Mouse (Mus musculus) heart, adult 2 months (tissue): ENCODE measurements around the gene Smdt1. TPM values are rescaled to one million over a fixed set of nuclear protein-coding genes. Genes with fewer than 3 reads are reported as not detected.

Experiments used
- DNase-seq, 2 experiments: peaks; one replicate each; pipeline ENCODE4 v3.0.0; 2021
- H3K27ac ChIP-seq: fragments of 200-600 bp; 2 replicates; pipeline ENCODE4 v1.8.1; 2022
- H3K27me3 ChIP-seq: fragments of 200-500 bp; 2 replicates; pipeline ENCODE4 v1.6.1; 2012; ENCODE audit warnings: mild to moderate bottlenecking, low read length, inconsistent platforms, mixed read lengths; ENCODE audit not compliant: control insufficient read depth, insufficient read depth
- H3K36me3 ChIP-seq: fragments of 200-500 bp; 2 replicates; pipeline ENCODE4 v1.6.1; 2012; ENCODE audit warnings: low read length, inconsistent platforms; ENCODE audit not compliant: control insufficient read depth, insufficient read depth
- H3K4me1 ChIP-seq: fragments of 200-500 bp; 2 replicates; pipeline ENCODE4 v1.6.1; 2011; ENCODE audit warnings: low read length; ENCODE audit not compliant: control insufficient read depth, insufficient read depth
- H3K4me3 ChIP-seq: fragments of 200-600 bp; 2 replicates; pipeline ENCODE4 v1.8.1; 2022
- H3K79me2 ChIP-seq: fragments of 200-500 bp; replicated peaks from 2 replicates; pipeline ENCODE4 v1.6.1; 2012; ENCODE audit warnings: mild to moderate bottlenecking, inconsistent platforms, low read length, moderate library complexity, mixed read lengths; ENCODE audit not compliant: control insufficient read depth, insufficient read depth
- H3K9ac ChIP-seq: fragments of 200-500 bp; 2 replicates; pipeline ENCODE4 v1.6.1; 2012; ENCODE audit warnings: low read depth, mild to moderate bottlenecking, control low read depth, inconsistent platforms, low read length, mixed read lengths
- CTCF ChIP-seq: fragments of 200-600 bp; IDR thresholded peaks from 2 replicates; pipeline ENCODE4 v1.8.1; 2022; ENCODE audit warnings: antibody characterized with exemption, mild to moderate bottlenecking, moderate library complexity
- EP300 ChIP-seq: fragments of 200-500 bp; IDR thresholded peaks from 2 replicates; pipeline ENCODE4 v1.6.1; 2011; ENCODE audit warnings: low read depth, low read length, control low read depth; ENCODE audit not compliant: insufficient read depth
- POLR2A ChIP-seq: fragments of 200-500 bp; IDR thresholded peaks from 2 replicates; pipeline ENCODE4 v1.6.1; 2011; ENCODE audit warnings: mild to moderate bottlenecking, low read depth, low read length, control low read depth; ENCODE audit not compliant: insufficient read depth
- WGBS: fragments of 180-500 bp; shearing (Covaris S2); methylation state at CpG from one replicate; pipeline ENCODE4 v1.1.7; 2018; 5-methylcytosine and 5-hydroxymethylcytosine counted together
- intact Hi-C: fragments of 180-260 bp; cut with DNase I; formaldehyde crosslinking; loops from one replicate; pipeline ENCODE4 v1.15.1; 2025
- long read RNA-seq: library from polyadenylated mRNA; stranded (forward); transcript quantifications from one replicate; pipeline ENCODE4 v2.0.0, GENCODE M21; 2021
- polyA plus RNA-seq: library from polyadenylated mRNA; depleted of rRNA; stranded (reverse); fragments of >200 nt; gene quantifications from 2 replicates; pipeline ENCODE4 v1.2.3, GENCODE M21; 2012; rRNA removed
- total RNA-seq, 2 experiments: library from RNA; stranded (reverse); gene quantifications; 2 replicates each; pipeline ENCODE4 v1.2.3; 2021

Gene Smdt1
- total RNA-seq (100 to 1,000 TPM; 183 to 202 TPM), polyA plus RNA-seq (231 and 248 TPM in 2 replicates)
- long read RNA-seq, transcript Smdt1-204 (3 exons, 597 nt), result minor isoform, 6 of 249 reads
- long read RNA-seq, transcript Smdt1-201 (3 exons, 705 nt), result major isoform, 101 of 249 reads
- long read RNA-seq, partial matches to known transcripts, result 9 of 249 reads
- long read RNA-seq, other reads (novel, unspliced or antisense), result 133 of 249 reads

DNA sequence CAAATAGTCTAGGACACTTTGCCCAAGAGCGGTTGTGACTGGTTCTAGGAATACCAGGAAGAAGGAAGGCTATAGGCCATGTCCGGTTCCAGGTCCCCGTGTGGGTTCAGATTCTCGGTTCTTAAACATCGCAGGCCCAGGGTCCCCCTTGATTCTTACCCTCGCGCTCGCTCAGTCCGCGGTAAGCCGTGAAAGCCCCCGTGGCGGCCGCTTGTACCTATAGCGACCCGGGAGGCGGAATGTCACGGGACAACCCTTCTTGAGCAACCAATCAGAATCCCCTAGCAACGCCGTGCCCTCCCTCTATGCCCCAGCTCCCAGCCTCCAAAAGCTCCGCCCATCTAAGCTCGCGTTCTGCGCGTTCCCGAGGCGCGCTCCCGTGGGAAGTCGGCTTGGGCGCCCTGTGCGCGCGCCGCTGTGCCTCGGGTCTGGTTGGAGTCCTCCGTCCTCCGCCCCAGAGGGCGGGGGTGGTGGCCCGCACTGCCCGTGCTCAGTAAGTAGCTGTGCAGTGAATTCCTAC is at the start of gene Smdt1, which contains the start of the genes Naga and Pheta2:
Gene Smdt1 (plus strand): TSS at position 367 of the 520 bp plus-strand sequence.
Gene Naga (minus strand): TSS at position 333 of the 520 bp plus-strand sequence.
Gene Pheta2 (plus strand): TSS at position 350 of the 520 bp plus-strand sequence.
- DNase-seq, result peak; percentile 98 to 99
- WGBS, result under 1% methylated on average over 41 of the region's 41 CpGs
- Histone ChIP-seq H3K79me2 (no peaks in the 10 kb centered on the region), H3K4me3 (peak within 1 kb of the TSS; percentile 72), H3K36me3 (no peaks in the 10 kb centered on the region), H3K27ac (peak within 1 kb of the TSS; percentile 81), H3K9ac (peak within 1 kb of the TSS; percentile 69), H3K4me1 (peaks cover 7% of the 10 kb centered on the region), H3K27me3 (no peaks in the 10 kb centered on the region)
- intact Hi-C loops, result loop anchor here (5.0 kb wide), 1 partner anchor 71 kb away; no protein-coding TSS in a partner anchor
- 0 out of 2 replicates have a peak, but pooled peaks have one; percentile 13 for TF ChIP-seq EP300
- peak; percentile 70 for TF ChIP-seq POLR2A
- TF ChIP-seq CTCF, result peak; percentile 42

DNA sequence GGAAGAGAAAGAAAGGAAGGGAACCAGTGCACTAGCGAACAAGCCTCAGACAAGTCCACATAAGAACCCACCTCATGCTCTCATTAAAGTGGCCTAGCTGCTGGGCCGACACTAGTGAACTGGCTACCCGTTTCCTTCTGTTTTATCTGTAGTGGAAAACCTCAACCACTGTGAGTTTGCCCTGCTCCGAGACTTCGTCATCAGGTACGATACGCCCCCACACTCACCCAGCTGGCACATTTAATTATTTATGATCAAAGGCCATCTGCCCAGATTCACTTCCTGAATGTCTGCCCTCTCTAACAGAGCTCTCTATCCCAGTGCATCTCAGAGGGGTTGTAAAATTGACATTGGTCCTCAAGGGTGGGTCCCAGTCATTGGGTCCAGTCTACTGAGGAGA is 48.5 kb upstream of the Smdt1 start:
- H3K27ac ChIP-seq, result no peak overlapping the region

DNA sequence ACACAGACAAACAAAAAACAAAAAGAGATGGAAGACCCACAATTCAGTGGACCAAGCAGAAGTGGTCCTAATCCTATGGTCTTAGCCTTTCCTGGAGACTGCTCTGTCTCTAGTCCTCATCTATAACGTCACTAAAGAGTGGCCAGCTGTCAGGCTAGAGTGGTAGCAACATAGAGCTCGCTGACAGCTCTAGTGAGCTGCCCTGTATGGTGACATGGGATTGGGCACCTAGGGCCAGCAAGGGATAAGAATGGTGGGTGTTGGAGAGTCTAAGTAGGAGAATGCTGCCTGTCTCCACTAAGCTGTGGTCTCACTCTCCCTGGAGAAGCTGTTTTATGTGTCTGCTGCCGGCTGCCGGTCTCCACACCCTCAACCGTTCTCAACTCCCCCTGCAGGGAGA is 45.9 kb upstream of the Smdt1 start:
- Histone ChIP-seq H3K4me1 (no peaks in the 10 kb centered on the region), H3K27ac (no peak overlapping the region), H3K27me3 (no peaks in the 10 kb centered on the region), H3K79me2 (no peaks in the 10 kb centered on the region), H3K9ac (no peak overlapping the region), H3K36me3 (no peaks in the 10 kb centered on the region), H3K4me3 (no peak overlapping the region)
- no peak for DNase-seq
- TF ChIP-seq POLR2A, result no peak
- TF ChIP-seq EP300, result no peak
- no peak for TF ChIP-seq CTCF
- intact Hi-C loops, result no loop called here
- 27% methylated on average over 5 of the region's 5 CpGs for WGBS

More for the DNA sequence above, 48.5 kb upstream of the Smdt1 start:
- intact Hi-C loops, result no loop called here
- no peak for DNase-seq
- no peak overlapping the region for H3K9ac ChIP-seq
- no peaks in the 10 kb centered on the region for H3K4me1 ChIP-seq
- no peak overlapping the region for H3K4me3 ChIP-seq
- no peaks in the 10 kb centered on the region for H3K79me2 ChIP-seq
- H3K36me3 ChIP-seq, result no peaks in the 10 kb centered on the region
- TF ChIP-seq EP300 (no peak), POLR2A (no peak)
- H3K27me3 ChIP-seq, result no peaks in the 10 kb centered on the region
- WGBS, result 83% methylated on average over 7 of the region's 7 CpGs

DNA sequence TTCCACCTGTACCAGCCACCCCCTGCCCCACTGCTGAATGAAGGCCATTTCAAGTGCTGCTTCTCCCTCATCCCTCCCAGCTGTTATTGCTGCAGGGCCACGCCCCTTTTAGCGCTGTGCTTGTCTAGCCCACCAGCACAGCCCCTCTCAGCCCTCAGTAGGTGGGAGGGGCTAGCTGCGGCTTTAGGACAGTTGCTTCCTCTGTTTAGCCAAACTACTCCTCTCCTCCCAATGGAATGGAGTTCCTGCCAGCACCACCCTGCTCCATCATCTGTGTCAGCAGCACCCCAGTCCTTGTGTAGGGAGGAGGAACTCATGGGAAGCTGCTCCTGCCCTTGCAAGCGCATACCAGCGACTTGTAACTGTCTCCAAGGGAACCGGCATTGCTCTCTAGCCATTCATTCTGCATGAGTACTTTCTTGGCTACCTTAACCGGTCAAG is 45.5 kb upstream of the Smdt1 start:
- Histone ChIP-seq H3K4me1 (no peaks in the 10 kb centered on the region), H3K79me2 (no peaks in the 10 kb centered on the region), H3K27me3 (no peaks in the 10 kb centered on the region), H3K36me3 (no peaks in the 10 kb centered on the region), H3K4me3 (no peak overlapping the region), H3K9ac (no peak overlapping the region), H3K27ac (no peak overlapping the region)
- TF ChIP-seq CTCF (no peak), EP300 (no peak), POLR2A (no peak)
- 18% methylated on average over 7 of the region's 7 CpGs for WGBS
- no peak for DNase-seq
- intact Hi-C loops, result no loop called here

DNA sequence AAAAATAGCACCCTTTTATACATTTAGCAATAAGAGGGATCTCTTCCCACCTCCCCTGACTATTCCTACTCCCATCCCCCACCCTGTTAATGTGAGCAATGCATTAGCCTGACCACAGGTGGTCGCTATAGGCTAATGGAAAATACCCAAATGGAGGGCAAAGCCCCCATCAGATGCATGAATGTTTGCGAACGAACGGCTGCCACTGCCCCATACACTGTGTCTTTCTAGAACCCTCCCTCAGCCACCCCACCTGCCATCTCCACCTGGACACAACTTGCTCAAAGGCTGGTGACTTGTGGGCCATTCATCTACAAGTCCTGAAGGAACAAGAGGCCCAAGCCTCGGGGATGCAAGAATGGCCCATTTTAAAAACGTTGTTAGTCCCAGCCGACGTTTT is 44.7 kb upstream of the Smdt1 start:
- TF ChIP-seq CTCF (peak; percentile 56), POLR2A (no peak)
- WGBS, result 35% methylated on average over 8 of the region's 8 CpGs
- Histone ChIP-seq H3K4me1 (no peaks in the 10 kb centered on the region), H3K27ac (no peak overlapping the region), H3K4me3 (no peak overlapping the region), H3K36me3 (no peaks in the 10 kb centered on the region), H3K27me3 (peaks cover under 1% of the 10 kb centered on the region; the same call in 1 of the 2 replicates), H3K79me2 (no peaks in the 10 kb centered on the region), H3K9ac (no peak overlapping the region)
- no peak for DNase-seq
- intact Hi-C loops, result no loop called here

DNA sequence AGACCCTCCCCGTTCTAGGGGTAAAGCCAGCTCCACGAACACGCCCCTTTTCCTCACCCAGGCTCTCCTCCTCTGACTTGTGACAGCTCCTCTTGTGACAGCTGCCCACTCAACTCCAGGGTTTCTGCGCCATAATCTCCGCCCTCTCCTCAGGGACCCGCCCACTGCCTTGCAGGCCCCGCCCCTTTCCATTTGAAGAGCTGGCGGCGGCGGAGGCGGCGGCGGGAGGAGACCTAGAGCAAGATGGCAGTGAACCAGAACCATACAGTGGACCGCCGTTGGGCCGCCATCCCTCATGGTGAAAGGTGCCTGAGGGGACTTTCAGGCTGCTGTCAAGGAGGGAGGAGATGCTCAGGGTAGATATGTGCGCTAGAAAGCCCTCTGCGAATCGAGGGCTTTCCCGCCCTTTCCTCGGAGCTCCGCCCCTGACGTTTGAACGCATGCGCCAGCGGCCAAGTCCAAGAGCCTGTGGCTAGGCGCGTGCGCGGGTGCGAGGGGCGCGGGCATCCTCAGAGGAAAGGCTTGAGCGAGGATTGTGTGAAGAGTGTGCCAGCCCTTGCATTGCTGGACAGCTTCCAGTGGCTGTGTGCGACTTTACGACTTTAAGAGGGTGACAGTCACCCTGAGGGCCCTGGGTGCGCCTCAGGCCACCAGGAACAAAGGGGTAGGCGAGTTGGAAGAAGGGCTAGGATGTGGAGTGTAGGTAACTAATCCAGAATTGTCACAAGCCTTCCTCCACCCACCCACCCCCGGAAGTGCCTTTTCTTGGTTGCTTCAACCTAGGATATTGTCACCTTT is 39.8 kb upstream of the Smdt1 start, which contains the start of gene Wbp2nl:
Gene Wbp2nl (plus strand): TSS at position 191 of the 798 bp plus-strand sequence.
- H3K36me3 ChIP-seq, result no peaks in the 10 kb centered on the region
- 45% methylated on average over 39 of the region's 39 CpGs for WGBS
- intact Hi-C loops, result no loop called here
- no peaks in the 10 kb centered on the region for H3K79me2 ChIP-seq
- no peaks in the 10 kb centered on the region for H3K4me1 ChIP-seq
- H3K4me3 ChIP-seq, result no peak within 1 kb of the TSS
- H3K27ac ChIP-seq, result no peak within 1 kb of the TSS
- TF ChIP-seq EP300, result no peak
- TF ChIP-seq POLR2A, result no peak
- TF ChIP-seq CTCF, result no peak
- no peak for DNase-seq
- H3K9ac ChIP-seq, result no peak within 1 kb of the TSS
- peaks cover 3% of the 10 kb centered on the region; the same call in 1 of the 2 replicates for H3K27me3 ChIP-seq
